Mouse (Mus musculus): ENCODE results near the gene Chn2. TPM values are rescaled to one million over a fixed set of nuclear protein-coding genes. Genes with fewer than 3 reads are reported as not detected.

Gene Chn2
- total RNA-seq, 2 experiments from 2014 or later: 1.9 to 4.5 TPM

GRCm38 (mm10) chr6:54213743-54214142 is 174.4 kb downstream of the Chn2 start:
- ATAC-seq (replicated peaks; ENCODE audit: low FRiP score, low TSS enrichment, poor library complexity, severe bottlenecking): no peak

- ATAC-seq (replicated peaks; ENCODE audit: low FRiP score, low TSS enrichment, poor library complexity, severe bottlenecking): no peak
These were observed 176.3 kb downstream of the Chn2 start for GRCm38 (mm10) chr6:54215636-54216035.

DNA sequence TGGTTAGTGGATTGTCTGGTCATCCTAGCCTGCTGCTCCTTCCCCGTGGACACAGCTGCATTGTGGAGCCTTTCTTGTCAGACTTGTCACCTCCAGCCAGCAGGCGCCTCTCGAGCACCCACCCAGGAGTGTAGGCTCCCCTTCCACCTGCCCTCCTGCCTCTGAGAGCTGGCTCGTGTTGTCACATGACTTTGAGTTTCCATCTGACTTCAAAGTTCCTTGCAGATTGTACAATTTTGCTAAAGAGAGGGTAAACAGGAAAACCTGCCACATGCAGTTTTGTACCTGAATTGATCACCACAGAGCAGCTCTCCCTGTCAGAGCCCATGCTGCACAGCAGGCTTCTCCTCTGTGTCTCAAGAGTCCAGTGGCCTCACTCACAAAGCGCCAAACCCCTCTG is 177.2 kb downstream of the Chn2 start:
- no peak for ATAC-seq (replicated peaks; ENCODE audit: low FRiP score, low TSS enrichment, poor library complexity, severe bottlenecking)

GRCm38 (mm10) chr6:54220124-54220523 is 180.8 kb downstream of the Chn2 start:
- no peak for ATAC-seq (replicated peaks; ENCODE audit: low FRiP score, low TSS enrichment, poor library complexity, severe bottlenecking)

GRCm38 (mm10) chr6:54223529-54223928 is 184.2 kb downstream of the Chn2 start:
- no peak for ATAC-seq (replicated peaks; ENCODE audit: low FRiP score, low TSS enrichment, poor library complexity, severe bottlenecking)

- ATAC-seq (replicated peaks; ENCODE audit: low FRiP score, low TSS enrichment, poor library complexity, severe bottlenecking): no peak
These were observed 185.0 kb downstream of the Chn2 start for GRCm38 (mm10) chr6:54224325-54224724.

- no peak for ATAC-seq (replicated peaks; ENCODE audit: low FRiP score, low TSS enrichment, poor library complexity, severe bottlenecking)
These were observed 186.0 kb downstream of the Chn2 start for GRCm38 (mm10) chr6:54225327-54225726.

GRCm38 (mm10) chr6:54227061-54227460 is 187.7 kb downstream of the Chn2 start:
- ATAC-seq (replicated peaks; ENCODE audit: low FRiP score, low TSS enrichment, poor library complexity, severe bottlenecking): no peak

- ATAC-seq (replicated peaks; ENCODE audit: low FRiP score, low TSS enrichment, poor library complexity, severe bottlenecking): no peak
These were observed 189.1 kb downstream of the Chn2 start for GRCm38 (mm10) chr6:54228421-54228820.

GRCm38 (mm10) chr6:54228874-54229273 is 189.5 kb downstream of the Chn2 start:
- ATAC-seq (replicated peaks; ENCODE audit: low FRiP score, low TSS enrichment, poor library complexity, severe bottlenecking): peak; percentile 75

DNA sequence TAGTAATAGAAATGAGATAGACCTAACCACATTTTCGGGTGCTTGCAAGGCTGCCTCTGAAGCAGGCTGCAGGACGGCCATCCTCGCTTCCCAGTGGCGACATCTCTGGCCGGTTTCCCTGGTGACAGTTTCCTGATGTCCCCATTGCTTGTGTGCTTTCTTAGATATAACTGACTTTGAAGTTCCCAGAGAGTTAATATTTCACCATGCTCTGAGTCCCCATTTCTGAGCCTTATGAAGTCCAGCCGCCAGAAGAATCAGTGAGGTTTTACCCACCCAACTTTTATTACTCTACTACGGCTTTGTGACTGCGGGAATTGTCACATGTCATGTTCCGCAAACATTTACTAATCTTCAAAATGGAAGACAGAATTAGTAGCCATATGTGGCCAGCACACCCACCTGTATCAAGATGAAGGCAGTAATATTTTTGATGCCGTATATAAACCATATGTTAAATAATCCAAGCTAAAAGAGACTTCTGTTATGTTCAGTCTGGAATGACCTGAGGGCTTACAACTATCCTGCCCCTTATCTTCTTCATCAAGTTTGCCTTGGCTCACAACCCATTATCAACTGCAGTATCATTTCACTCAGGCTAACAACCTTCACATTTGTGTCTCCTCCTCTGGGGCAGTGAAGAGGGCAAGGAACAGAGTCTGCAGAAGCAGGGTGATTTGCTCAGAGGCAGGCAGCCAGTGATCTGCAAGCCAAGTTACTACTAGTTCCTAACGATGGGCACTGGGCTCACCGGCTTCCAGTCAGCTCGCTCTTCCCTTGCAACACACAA is 192.6 kb downstream of the Chn2 start:
- no peak for ATAC-seq (replicated peaks; ENCODE audit: low FRiP score, low TSS enrichment, poor library complexity, severe bottlenecking)

DNA sequence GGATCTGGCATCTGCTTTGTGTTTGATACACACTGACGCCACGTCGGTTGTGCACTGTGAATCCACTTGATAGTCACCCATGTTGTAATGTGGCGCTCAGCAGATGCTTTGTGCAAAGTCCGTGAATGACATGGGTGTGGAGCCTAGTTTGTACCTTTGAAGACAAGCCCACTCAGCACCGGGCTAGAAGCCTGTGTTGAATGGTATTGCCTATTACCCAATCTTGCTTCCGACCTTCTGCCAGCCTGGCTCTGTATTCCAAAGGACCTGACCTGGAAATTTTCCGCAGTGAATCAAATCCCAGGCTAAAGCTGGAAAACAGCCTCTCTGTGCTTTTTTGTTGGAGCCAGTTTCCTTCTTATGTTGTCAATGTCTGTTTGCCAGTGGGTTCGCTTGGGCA is 197.1 kb downstream of the Chn2 start:
- ATAC-seq (replicated peaks; ENCODE audit: low FRiP score, low TSS enrichment, poor library complexity, severe bottlenecking): no peak

DNA sequence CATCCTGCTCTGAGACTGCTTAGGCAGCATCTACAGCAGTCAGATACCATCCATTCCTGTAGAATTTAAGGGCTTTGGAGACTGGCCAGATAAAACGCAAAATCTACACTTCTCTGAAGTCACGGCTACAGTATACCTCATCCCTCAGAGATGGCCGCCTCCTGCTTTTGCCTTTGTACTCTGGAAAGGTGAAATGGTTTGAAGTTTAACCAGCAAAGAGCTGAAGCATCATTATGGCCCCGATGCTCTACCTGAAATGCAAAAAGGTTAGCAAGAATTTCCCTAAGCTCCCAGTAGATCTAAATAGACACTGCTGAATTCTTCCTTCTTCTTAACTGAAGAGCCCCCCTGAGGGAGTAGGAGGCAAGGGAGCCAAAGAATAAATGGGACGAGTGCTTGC is 202.4 kb downstream of the Chn2 start:
- no peak for ATAC-seq (replicated peaks; ENCODE audit: low FRiP score, low TSS enrichment, poor library complexity, severe bottlenecking)

GRCm38 (mm10) chr6:54242286-54242685 is 202.9 kb downstream of the Chn2 start:
- ATAC-seq (replicated peaks; ENCODE audit: low FRiP score, low TSS enrichment, poor library complexity, severe bottlenecking): no peak

- ATAC-seq (replicated peaks; ENCODE audit: low FRiP score, low TSS enrichment, poor library complexity, severe bottlenecking): no peak
These were observed 209.2 kb downstream of the Chn2 start for GRCm38 (mm10) chr6:54248354-54249252.

DNA sequence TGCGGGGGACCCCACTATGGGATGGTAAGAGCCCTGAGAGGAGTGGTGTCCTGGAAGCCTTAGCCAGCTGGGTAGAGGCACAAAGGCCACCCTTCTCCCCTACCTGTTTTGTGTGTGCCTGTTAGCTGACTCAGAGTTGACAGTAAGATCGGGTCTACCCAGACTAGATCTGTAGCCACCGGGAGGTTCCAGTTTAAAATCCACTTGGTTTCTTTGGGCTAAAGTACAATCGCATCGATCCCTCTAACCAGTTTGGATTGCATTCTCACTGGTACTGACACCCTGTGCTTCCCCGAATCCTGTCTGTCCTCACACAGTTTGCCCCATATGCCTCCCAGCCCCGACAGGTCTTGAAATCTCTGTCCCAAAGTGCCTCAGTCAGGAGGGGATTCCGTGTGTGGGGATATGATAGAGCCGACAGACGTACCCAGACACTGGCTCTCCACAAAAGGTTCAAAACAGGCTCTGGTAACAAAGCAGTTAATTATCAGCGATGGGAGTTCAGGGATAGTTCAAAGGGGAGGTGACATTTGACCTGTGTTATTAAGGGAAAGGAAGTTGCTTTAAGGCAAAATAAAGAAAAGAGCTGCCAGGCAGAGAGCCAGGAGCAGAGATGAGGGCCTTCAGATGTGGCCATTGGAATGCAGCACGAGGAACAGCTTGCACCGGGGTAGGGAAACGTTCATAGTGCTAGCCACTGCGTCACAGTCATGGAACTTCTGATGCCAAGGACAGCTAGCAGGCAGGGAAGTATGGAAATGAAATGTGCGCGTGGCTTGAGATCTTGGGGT is 212.2 kb downstream of the Chn2 start:
- no peak for ATAC-seq (replicated peaks; ENCODE audit: low FRiP score, low TSS enrichment, poor library complexity, severe bottlenecking)

GRCm38 (mm10) chr6:54253206-54253605 is 213.9 kb downstream of the Chn2 start:
- ATAC-seq (replicated peaks; ENCODE audit: low FRiP score, low TSS enrichment, poor library complexity, severe bottlenecking): peak; percentile 65; the same call in 1 of the 2 replicates

- no peak for ATAC-seq (replicated peaks; ENCODE audit: low FRiP score, low TSS enrichment, poor library complexity, severe bottlenecking)
These were observed 214.5 kb downstream of the Chn2 start for GRCm38 (mm10) chr6:54253881-54254280.

DNA sequence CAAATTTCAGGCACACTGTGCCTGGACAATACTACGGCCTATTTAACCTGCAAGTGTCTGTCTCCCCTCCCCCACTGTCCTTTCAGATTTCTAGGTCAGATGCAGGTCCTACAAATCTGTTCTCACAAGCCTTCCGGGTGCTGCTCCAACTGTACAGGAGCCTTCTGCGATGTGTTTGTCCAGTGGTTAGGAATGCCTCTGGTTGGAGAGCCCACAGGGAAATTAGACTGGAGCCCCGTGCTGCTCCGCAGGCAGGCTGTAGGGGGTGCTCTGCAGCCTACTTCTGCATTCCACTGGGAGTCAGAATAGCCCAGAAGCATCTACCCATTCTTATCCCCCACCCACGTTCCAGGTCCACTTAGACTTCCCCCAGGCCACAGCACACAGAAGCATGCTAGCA is 215.4 kb downstream of the Chn2 start:
- ATAC-seq (replicated peaks; ENCODE audit: low FRiP score, low TSS enrichment, poor library complexity, severe bottlenecking): no peak

DNA sequence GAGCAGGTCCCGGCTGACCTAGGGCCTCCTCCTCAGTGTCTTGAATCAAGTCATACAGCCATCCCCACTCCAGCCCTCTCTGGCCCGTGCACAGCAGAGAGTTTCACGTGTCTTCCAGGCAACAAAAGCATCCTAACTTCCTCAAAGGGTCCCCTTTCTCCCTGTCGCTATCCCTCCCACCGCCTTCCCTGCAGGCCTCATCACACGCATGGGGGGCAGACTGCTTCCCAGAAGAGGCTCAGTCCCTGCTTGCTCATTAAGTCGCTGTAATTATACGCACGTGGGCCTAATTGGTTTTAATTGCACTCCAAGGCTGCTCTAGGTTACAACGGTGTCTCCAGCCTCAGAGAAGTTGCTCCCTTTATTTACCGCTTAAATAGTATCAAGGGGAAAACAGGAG is 216.0 kb downstream of the Chn2 start:
- ATAC-seq (replicated peaks; ENCODE audit: low FRiP score, low TSS enrichment, poor library complexity, severe bottlenecking): no peak
